Mouse (Mus musculus): Measurements from ENCODE around the gene Creb3l4.

Creb3l4 gene

DNA sequence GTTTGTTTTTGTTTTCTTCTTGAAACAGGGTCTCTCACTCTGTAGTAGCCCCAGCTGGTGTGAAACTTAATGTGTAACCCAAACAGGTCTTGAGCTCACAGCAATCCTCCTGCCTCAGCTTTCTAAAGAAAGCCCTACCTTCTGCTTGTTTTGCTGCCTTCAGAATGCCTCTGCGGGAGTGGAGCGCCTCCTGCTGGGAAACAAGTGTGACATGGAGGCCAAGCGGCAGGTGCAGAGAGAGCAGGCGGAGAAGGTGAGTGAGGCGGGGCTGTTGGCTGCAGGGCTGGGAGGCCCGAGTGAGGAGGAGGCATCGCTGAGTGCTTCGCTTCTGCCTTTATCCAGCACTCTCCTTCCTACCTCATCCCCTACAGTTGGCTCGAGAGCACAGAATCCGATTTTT, 19.0 kb downstream of the Creb3l4 start:
- no peak for DNase-seq

DNA sequence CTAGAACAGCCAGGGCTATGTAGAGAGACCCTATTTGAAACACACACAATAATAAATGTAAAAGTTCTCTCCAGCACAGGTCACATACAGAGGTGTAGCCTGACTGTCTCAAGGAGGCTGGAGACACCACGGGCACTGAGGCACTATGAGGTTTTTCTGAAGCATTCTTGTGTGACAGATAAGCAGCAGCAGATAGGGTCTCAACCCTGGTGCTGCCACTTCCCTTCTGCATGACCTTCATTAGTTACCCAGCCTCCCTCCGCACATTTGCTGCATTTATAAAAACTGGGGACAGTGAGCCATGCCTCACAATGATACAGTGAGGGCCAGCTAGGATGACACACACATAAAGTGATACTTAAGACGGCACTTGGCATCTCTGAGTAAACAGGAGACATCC, 20.4 kb downstream of the Creb3l4 start:
- DNase-seq = peak; percentile 43

DNA sequence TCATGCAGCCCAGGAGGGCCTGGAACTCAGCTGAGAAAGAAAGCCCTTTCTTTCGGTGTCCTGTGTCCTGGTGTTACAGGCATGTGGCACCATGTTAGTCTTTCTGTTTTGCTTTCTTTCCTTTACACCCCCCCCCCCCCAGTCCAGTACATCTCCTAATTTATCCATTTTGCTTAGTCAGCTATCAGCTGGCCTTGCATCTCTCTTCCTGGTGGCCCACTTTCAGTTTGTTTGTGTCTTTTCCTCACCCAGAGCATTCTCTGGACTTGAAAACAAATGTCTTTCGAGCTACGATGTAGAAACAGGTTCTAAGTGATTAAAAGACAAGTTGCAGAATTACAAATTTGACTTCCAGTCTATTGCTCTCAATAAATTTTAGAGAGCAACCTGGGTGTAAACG, 20.9 kb downstream of the Creb3l4 start:
- DNase-seq = no peak

DNA sequence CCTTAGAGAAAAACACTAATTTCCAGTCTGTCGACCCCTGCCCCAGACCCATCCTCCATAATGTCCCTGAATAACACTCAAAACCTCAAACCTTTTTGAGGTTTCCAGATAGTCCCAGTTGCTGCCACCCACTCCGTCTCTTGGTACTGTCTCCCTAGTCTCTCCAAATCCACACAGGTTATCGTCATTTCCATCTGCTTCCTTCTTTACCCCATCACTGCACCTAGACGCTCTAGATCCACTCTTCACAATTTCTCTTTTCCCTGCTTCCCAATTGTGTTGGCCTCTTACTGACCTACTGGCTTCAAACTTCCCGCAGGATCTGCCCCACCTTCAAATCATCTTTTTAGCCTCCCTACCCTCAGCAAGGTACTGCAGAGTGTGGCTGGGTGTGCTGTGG, 22.2 kb downstream of the Creb3l4 start:
- DNase-seq = no peak

DNA sequence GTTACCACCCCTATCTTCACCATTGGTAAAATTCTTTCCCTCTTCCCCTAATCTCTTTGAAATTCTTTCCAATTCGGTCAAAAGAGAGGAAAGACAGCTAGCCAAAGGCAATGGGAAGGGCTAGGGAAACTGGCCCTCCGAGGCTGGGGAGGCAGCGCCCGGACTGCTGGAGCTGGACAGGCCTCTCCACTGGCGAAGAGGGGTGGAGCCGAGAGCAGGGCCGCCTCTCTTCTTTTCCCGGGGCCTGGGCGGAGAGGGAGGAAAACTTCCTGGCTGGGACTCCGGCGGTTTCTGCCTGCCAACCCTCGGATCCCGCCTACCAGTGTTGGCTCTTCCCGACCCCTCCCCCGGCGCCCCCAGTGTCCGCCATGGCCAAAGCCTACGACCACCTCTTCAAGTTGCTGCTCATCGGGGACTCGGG, 22.8 kb downstream of the Creb3l4 start:
- peak; percentile 89 for DNase-seq

DNA sequence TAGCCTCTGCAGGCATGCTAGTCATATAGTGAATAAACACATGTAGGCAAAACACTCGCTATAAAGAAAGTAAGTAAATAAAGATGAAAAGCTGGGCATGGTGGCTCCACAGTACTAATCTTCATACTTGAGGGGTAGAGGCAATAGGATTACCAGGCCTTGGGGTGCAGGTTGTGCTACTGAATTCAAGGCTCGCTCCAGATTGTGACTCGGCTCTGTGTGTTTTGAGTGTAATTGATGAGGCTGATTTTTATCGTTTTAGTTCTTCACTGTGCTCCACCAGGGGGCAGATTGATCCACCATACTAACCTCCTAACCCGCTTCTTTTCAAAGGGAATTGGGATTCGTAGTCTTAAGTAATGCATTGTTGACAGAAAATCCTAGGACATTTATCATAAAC, 23.2 kb downstream of the Creb3l4 start:
- DNase-seq = peak; percentile 79

DNA sequence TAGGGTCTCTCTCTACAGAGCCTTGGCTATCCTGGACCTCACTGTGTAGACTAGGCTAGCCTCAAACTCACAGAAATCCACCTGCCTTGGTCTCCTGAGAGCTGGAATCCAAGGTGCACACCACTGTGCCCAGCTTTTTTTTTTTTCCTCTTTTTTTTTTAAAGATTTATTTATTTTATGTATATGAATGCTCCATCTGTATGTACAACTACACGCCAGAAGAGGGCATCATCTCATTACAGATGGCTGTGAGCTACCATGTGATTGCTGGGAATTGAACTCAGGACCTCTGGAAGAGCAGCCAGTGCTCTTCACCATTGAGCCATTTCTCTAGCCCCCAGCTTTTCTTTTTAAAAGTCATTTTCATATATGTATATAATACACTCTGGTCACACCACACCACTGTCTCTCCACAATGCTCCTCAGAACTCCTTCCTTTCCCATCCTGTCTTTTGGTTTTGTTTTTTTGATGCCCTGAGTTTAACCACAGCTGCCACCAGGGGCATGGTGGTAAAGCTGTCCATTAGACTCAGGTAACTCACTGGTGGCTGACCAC, 27.4 kb downstream of the Creb3l4 start:
- DNase-seq = peak; percentile 52

DNA sequence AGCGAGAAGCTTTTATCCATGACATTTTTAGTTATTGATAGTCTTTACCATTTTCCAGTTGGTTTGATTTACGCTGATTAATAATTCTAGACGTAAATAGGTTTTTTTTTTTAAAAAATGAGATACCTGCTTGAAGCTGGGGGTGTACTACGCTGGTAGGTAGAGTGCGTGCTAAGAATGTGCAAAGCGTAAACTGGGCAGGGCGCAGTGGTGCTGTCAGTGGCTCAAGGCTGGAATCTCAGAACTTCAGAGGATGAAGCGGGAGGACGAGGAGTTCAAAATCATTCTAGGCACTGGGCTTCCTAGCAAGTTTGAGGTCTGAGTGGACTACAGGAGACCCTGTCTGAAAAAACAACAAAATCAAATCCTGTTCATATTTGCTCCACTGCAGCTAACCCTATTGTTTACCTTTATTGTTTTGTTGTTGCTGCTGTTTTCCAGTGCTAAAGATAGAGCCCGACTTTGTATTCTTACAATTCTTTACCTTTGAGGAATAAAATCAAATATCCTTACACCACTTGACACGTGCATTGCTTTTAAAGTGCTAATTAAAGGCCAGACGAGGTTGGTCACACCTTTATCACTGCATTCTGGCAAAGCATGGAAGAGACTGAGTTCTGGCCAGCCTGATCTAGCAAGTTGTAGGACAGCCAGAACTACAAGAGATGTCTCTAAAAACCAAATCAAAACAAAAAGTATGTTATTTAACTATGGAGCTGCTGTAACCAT, 29.2 kb downstream of the Creb3l4 start:
- DNase-seq = peak; percentile 42

DNA sequence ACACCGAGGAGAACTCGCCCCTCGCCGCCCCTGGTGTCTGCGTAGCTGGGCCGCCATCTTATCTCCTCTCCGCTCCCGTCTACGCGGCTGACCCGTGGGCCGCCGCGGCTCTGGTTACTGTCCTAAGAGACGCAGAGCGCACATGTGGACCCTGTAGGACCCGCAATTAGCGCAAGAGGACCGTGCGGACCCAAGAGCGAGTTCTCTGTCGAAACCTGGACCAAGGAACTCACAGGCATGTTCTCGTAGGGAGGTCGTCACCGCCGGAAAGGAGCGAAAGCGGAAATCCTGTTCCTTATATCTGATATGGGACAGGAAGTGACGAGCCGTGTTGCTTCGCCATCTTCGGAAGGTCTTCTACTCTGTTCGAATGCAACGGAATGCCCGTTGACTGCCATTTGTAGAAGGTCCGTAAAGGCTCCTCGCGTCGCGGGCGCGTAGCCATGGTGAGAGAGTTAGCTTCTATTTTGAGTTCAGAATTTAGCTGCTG, 29.9 kb downstream of the Creb3l4 start, which contains the start of the genes Rps27 and Rab13:
Gene Rps27, minus strand, starts transcription at position 275 of the 490 bp plus-strand sequence.
Gene Rab13, plus strand, starts transcription at position 319 of the 490 bp plus-strand sequence.
- DNase-seq = peak; percentile 96

DNA sequence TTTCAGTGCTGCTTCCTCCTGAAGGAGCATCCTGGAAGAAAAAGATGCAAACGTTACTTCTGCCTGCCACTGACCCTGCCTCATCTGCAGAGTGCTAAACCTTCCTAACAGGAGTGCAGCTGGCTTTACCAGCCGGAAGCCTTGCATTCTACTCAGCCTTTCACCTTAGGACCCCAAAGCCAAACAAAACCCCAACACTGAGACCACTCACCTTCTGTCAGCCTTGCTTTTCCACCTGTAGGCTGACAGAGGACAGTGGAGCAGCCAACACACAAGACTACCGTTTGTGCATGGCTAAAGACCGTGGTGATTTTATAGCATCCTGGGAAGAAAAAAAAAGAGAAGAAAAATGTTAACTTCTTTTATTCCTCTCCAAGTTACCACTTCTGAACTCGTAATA, 30.6 kb downstream of the Creb3l4 start:
- no peak for DNase-seq

DNA sequence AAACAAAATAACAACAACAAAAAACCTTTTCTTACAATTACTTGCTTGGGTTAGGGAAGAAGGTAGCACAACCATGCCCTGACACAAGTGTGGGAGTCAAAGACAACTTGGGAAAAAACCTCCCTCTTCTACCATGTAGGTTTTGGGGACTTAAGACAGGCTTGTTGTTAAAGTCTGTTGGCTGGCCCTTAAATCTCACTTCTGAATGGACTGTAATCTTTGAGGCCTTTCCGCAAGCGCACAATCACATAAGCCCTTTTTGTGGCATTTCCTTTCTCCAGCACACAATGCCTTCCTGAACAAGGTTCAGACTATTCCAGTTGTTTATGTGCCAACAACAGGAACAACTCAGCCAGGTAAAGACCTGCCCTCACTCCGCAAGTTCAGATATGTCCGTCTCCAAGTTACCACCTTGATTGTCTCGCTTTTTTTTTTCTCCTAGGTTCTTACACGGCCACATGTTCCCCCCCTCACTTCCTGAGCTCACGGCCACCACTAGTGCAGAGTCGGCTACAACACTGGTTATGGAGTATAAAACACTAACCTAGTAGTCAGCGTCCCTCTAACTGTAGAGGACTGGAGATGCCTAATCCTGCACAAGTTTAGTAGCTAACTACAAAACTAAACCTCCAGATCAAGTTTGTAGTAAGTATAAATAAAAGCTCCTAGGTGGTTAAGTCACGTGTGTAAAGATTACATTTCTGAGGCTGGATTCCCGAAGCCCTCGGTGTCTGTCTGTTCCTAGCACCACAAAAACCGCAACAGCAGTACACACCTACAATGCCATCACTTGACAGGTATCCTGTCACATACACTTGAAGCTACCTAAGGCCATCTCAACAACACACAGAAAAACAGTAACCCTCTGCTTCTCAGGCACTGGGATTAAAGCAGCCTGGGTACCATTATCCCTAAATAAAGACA, 31.6 kb downstream of the Creb3l4 start:
- no peak for DNase-seq

DNA sequence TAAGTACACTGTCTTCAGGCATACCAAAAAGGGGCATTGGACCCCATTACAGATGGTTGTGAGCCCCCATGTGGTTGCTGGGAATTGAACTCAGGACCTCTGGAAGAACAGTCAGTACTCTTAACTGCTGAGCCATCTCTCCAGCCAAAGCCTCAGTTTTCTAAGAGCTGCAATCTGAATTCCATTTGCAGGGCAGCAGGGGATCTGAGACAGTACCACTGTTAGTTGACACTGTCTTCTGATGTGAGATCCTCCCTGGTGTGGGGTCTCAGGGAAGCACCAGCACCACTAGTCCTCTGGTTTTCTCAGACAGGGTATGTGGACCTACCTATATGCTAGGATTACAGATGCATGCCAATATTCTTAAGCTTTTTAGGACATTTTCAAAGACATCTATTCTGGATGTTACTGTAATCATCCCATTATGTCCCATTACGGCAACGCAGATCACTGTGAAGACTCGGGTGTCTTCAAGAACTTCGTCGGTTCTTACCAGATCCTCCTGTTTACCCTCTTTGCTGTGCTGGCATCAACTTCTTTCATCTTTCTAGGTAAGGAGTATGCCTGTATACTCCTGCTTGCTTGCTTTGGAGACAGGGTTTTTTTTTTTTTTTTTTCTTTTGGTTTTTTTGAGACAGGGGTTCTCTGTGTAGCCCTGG, 33.3 kb downstream of the Creb3l4 start:
- no peak for DNase-seq

DNA sequence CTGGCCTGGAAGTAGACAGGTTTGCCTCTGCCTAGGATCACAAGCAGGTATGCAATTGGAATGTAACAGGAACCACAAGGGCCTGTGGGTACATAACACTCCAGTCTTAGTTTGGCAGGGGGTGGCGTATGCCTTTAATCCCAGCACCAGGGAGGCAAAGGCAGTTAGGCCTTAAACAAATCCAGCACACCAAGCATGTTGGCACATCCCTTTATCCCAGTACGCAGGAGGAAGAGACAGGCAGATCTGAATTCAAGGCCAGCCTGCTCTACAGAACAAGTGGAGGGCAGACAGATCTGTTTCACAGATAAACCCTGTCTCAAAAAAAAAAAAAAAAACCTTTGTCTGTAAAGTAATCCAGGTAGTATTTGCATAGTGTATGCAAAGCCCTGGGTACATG, 34.6 kb downstream of the Creb3l4 start:
- DNase-seq = peak; percentile 56

DNA sequence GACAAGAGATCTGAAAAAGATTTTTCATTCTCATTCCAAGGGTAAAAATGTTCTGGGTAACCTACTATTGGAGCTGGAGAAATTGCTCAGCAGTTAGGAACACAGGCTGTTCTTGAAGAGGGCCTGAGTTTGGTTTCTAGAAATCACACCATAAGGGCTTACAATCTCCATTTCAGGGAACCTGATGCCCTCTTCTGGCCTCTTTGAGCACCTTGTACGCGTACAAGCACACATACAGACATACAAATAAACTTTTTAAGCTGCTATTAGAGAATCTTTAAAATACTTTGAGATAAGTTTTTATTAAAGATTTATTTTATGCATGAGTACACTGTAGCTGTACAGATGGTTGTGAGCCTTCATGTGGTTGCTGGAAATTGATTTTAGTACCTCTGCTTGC, 38.7 kb downstream of the Creb3l4 start:
- DNase-seq = no peak

DNA sequence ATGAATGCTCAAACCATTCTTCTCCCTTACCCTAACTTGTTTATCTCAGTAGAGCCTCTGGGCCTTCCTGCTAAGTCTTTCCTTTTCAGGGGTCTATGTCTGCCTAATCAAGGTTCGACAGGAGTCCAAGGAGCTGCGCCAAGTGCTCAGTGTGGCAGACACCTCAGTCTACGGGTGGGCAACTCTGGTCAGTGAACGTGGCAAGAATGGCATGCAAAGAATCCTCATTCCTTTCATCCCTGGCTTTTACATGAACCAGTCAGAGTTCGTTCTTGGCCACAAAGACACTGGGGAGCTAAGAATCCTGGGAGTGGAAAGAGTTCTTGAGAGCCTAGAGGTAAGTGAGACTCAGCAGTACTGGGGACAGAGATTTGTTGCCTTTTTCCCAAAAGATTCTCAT, 39.7 kb downstream of the Creb3l4 start:
- no peak for DNase-seq

DNA sequence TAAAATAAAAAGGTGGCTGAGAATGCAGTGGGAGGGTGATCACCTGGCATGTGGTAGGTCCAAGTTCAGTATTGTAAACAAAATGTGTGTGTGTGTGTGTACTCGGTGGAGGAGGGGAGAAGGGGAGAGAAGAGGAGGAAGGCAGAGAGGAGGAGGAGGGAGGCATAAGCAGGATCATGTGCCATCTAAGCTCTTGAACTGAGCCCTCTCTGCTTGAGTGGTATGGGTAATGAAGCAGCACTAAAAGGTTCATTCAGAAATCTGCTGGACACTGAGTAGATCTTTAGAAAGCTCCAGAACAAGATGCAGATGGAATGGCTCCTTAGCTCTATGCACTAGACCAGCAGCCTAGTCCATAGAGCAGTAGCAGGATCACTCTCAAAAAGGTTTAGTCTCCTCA, 40.4 kb downstream of the Creb3l4 start:
- DNase-seq = no peak

DNA sequence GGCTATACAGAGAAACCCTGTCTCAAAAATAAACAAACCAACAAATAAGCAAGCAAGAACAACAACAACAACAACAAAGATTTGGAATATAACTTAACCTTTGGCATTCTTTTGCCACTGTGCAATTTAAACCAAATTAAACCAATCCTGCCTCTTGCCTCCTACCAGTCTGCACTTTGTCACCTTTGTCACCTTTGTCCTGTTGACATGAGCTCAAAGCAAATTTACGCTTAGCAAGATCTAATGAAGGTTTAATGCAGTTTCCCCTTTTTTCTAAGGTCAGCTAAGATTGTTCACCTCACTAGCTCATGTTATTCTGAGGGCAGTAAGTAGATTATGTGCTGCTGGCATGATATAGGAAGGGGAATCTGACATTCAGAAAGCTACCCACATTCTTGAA, 45.8 kb downstream of the Creb3l4 start:
- DNase-seq = no peak

DNA sequence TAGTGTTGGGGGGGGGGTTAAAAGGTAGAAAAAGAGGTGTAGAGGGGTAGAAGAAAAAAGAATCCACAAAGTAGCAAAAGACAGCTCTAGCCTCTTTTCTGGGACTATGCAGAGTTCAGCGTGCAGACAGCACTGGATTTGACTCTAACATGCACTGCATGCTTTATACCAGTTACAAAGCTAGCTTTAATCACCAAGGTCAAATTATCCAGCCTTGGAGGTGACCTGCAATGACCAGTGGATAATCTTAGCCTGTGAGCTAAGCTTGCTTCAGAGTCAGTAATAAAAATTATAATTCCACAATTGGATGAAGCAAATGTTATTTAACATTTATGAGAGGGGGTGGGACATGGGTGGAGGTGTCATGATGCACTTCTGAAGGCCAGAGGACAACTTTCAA, 47.7 kb downstream of the Creb3l4 start:
- no peak for DNase-seq

DNA sequence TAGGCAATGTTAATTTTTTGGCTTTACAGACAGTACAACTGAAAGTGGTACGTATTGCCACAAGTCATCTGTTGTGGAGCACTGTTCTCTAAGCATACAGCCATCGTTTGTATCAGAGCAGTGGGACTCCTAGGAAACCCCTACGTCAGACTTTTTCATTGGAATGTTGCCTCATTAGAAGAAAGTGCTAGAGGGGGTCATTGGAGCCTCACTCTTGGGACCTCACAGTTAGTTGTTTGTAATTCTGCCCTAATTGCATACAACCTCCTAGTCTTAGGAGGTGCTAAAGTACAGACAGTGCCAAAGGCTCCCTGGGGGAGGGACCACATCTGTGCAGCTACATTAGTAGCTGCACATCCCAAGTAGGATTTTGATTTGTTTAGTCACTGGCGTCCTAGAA, 48.6 kb downstream of the Creb3l4 start:
- no peak for DNase-seq

DNA sequence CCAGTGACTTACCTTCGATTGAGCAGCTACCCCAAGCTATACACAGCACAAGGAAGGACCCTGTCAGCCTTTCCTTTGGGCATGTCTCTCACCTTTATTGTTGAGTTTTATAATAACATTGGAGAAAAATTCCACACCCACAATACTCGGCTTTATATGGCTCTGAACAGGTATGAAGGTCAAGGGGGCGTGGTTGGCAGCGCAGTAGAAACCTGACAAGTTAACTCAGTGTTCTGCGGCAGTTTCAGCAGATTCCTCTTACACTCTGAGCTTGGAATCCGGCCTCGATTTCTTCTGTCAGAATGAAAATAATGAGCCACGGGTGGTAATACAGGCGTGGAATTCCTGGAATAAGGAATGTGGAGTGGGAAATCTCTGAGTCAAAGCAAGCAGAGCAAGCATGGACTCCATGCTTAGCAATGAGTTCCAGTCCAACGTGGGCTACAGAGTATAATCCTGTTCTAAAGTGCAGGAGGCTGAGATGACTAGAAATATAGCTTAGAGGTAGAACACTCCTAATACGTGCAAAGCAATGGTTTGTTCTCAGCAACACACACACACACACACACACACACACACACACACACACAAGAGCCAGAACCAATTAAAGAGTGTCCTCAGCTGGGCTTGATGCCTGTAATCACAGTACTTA, 52.3 kb downstream of the Creb3l4 start:
- DNase-seq = no peak

Data from lung, postnatal 36 days (tissue).